25 mouse cellular contexts compared by ENCODE assay signal in the genomic region with DNA sequence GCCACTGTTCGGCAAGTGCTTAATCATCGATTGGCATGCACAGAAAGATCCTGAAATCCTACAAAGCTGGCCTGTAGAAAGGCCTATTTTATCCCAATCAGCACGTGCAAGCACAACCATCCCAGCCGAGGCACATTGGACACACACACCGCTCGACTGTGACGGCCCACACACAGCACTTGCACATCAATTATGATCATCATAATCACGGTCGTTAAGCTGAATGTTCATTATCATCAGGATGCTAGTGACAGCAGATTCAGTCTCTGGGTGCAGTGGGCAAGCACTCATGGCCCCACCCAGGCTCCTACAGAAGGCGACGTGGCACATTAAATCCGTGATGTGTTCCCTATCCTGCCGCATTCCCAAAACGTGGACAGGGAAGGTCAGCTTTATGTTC.
DNase-seq lines count a peak whose midpoint lies in the region; ATAC-seq lines count a peak whose summit lies in the region.
"Had no signal": no experiment of that assay in that cellular context is flagged by ENCODE, and none has a peak within 500 bp of the region (broad histone marks: within the 10 kb centered on the region; RNA-seq: fewer than 3 reads in every experiment).

No protein-coding gene starts in this region.

- H3K9me3 ChIP-seq in forebrain, embryonic 12.5 days: no peaks in the 10 kb centered on the region
- no peaks in the 10 kb centered on the region for H3K9me3 ChIP-seq in forebrain, embryonic 14.5 days (replicated peaks; ENCODE audit: control insufficient read depth, low read length)
- no peaks in the 10 kb centered on the region for H3K9me3 ChIP-seq in lung, embryonic 15.5 days
- H3K9me3 ChIP-seq: embryonic facial prominence, embryonic 13.5 days; embryonic facial prominence, embryonic 15.5 days; forebrain, embryonic 10.5 days; forebrain, embryonic 13.5 days had no signal

- H3K27me3 ChIP-seq in forebrain, embryonic 12.5 days: no peaks in the 10 kb centered on the region
- no peaks in the 10 kb centered on the region for H3K27me3 ChIP-seq in forebrain, embryonic 14.5 days (replicated peaks; ENCODE audit: control insufficient read depth, insufficient read depth, low read length)
- H3K27me3 ChIP-seq in lung, embryonic 15.5 days: no peaks in the 10 kb centered on the region
- H3K27me3 ChIP-seq: CH12.LX; embryonic facial prominence, embryonic 13.5 days; embryonic facial prominence, embryonic 15.5 days; forebrain, embryonic 13.5 days had no signal

- H3K4me2 ChIP-seq in forebrain, embryonic 12.5 days: no peak overlapping the region
- H3K4me2 ChIP-seq in forebrain, embryonic 14.5 days (ENCODE audit: low read length): no peak overlapping the region
- no peak overlapping the region for H3K4me2 ChIP-seq in lung, embryonic 15.5 days
- H3K4me2 ChIP-seq: embryonic facial prominence, embryonic 13.5 days; embryonic facial prominence, embryonic 15.5 days; forebrain, embryonic 13.5 days had no signal

- no peak overlapping the region for H3K27ac ChIP-seq in forebrain, embryonic 12.5 days
- no peak overlapping the region for H3K27ac ChIP-seq in forebrain, embryonic 14.5 days (ENCODE audit: low read depth, low read length)
- no peak overlapping the region for H3K27ac ChIP-seq in lung, embryonic 15.5 days
- H3K27ac ChIP-seq: embryonic facial prominence, embryonic 13.5 days; embryonic facial prominence, embryonic 15.5 days; forebrain, embryonic 10.5 days; forebrain, embryonic 13.5 days had no signal

- no peak overlapping the region for H3K4me3 ChIP-seq in forebrain, embryonic 12.5 days (replicated peaks)
- no peak overlapping the region for H3K4me3 ChIP-seq in forebrain, embryonic 14.5 days (ENCODE audit: low read depth, low read length)
- no peak overlapping the region for H3K4me3 ChIP-seq in lung, embryonic 15.5 days
- H3K4me3 ChIP-seq: embryonic facial prominence, embryonic 13.5 days; embryonic facial prominence, embryonic 15.5 days; erythroblast, embryonic 14.5 days; forebrain, embryonic 10.5 days; forebrain, embryonic 13.5 days had no signal

- ATAC-seq in forebrain, embryonic 12.5 days (ENCODE audit: low FRiP score): 0 out of 2 replicates have a peak, but pooled peaks have one; percentile 20
- no peak for ATAC-seq in forebrain, embryonic 14.5 days
- peak; percentile 46; the same call in 1 of the 2 replicates for ATAC-seq in lung, embryonic 15.5 days (ENCODE audit: borderline replicate concordance, extremely low read depth, low FRiP score, low TSS enrichment)
- ATAC-seq: CD4-positive, CD25-positive, alpha-beta regulatory T cell, adult 4 months; forebrain, embryonic 13.5 days; forebrain, embryonic 16.5 days had no signal

- no peak for DNase-seq in forebrain, embryonic 14.5 days (ENCODE audit: low spot score)
- DNase-seq in lung, postnatal 10 days: no peak
- DNase-seq in retina, embryonic 14.5 days (ENCODE audit: low spot score): peak; percentile 53
- DNase-seq in urinary bladder, postnatal 14 days (ENCODE audit: low spot score): no peak
- no peak for DNase-seq in embryo, embryonic 11 days
- DNase-seq: adrenal gland, adult 2 months; adrenal gland, postnatal 10 days; adrenal gland, postnatal 25 days; B cell, adult 2 months; cerebellum, adult 11-12 months; cerebellum, adult 2 months; cerebellum, adult 9-10 months; cerebellum, postnatal 10 days; cerebellum, postnatal 25 days had no signal

- H3K36me3 ChIP-seq in forebrain, embryonic 12.5 days (replicated peaks): no peaks in the 10 kb centered on the region
- H3K36me3 ChIP-seq in forebrain, embryonic 14.5 days (ENCODE audit: control insufficient read depth, insufficient read depth, low read length): no peaks in the 10 kb centered on the region
- no peaks in the 10 kb centered on the region for H3K36me3 ChIP-seq in lung, embryonic 15.5 days
- H3K36me3 ChIP-seq: embryonic facial prominence, embryonic 13.5 days; embryonic facial prominence, embryonic 15.5 days; forebrain, embryonic 10.5 days; G1E had no signal

- 69% methylated on average over 14 of the region's 14 CpGs for WGBS in forebrain, embryonic 12.5 days
- WGBS in forebrain, embryonic 14.5 days: 62% methylated on average over 14 of the region's 14 CpGs
- 63% methylated on average over 14 of the region's 14 CpGs for WGBS in lung, embryonic 15.5 days

- H3K4me1 ChIP-seq in forebrain, embryonic 12.5 days: no peaks in the 10 kb centered on the region
- peaks cover 3% of the 10 kb centered on the region; the same call in 1 of the 2 replicates for H3K4me1 ChIP-seq in forebrain, embryonic 14.5 days (ENCODE audit: control insufficient read depth, insufficient read depth, low read length)
- H3K4me1 ChIP-seq in lung, embryonic 15.5 days: 0 out of 2 replicates have a peak, but pooled peaks cover 6% of the 10 kb centered on the region
- H3K4me1 ChIP-seq: embryonic facial prominence, embryonic 13.5 days; embryonic facial prominence, embryonic 15.5 days; forebrain, embryonic 10.5 days had no signal

- no peak overlapping the region for H3K9ac ChIP-seq in forebrain, embryonic 12.5 days
- no peak overlapping the region for H3K9ac ChIP-seq in forebrain, embryonic 14.5 days (ENCODE audit: low read length)
- no peak overlapping the region for H3K9ac ChIP-seq in lung, embryonic 15.5 days
- H3K9ac ChIP-seq: embryonic facial prominence, embryonic 13.5 days; embryonic facial prominence, embryonic 15.5 days; forebrain, embryonic 13.5 days had no signal
